Mouse (Mus musculus) MEL (cell line): ENCODE results near the gene Crbn. TPM values are rescaled to one million over a fixed set of nuclear protein-coding genes. Genes with fewer than 3 reads are reported as not detected.

Experiments used
- DNase-seq: peaks from one replicate; pipeline ENCODE4 v3.0.0; 2011; ENCODE audit warnings: low read depth, low spot score
- H3K27ac ChIP-seq: 2 replicates; pipeline ENCODE4 v1.5.1; 2012; ENCODE audit warnings: low read depth, mild to moderate bottlenecking, control low read depth, low read length, moderate library complexity; ENCODE audit not compliant: control insufficient read depth
- H3K27me3 ChIP-seq, 2 experiments: fragments of 150-350 bp in 1 of 2; sonication (generic) in 1 of 2; 2 replicates each; pipeline ENCODE4 v1.6.1; 2012; ENCODE audit warnings: low read length in 2 of 2, mild to moderate bottlenecking in 2 of 2, improper control_type of control experiment in 1 of 2, moderate library complexity in 1 of 2; ENCODE audit not compliant: insufficient read depth in 2 of 2, control insufficient read depth in 1 of 2
- H3K36me3 ChIP-seq, 2 experiments: 2 replicates each; pipeline ENCODE4 v1.6.1; 2012 to 2014; ENCODE audit warnings: low read length in 2 of 2, improper control_type of control experiment in 1 of 2, inconsistent platforms in 1 of 2, mild to moderate bottlenecking in 1 of 2; ENCODE audit not compliant: insufficient read depth in 2 of 2, control insufficient read depth in 1 of 2
- H3K4me1 ChIP-seq, 2 experiments: fragments of 150-350 bp in 1 of 2; sonication (generic) in 1 of 2; 2 replicates each; pipeline ENCODE4 v1.6.1; 2012; ENCODE audit warnings: low read length in 2 of 2, improper control_type of control experiment in 1 of 2, mild to moderate bottlenecking in 1 of 2; ENCODE audit not compliant: insufficient read depth in 2 of 2, control insufficient read depth in 1 of 2
- H3K4me3 ChIP-seq, 2 experiments: fragments of 150-350 bp in 1 of 2; sonication (generic) in 1 of 2; 2 replicates each; pipeline ENCODE4 v1.5.1; 2012; ENCODE audit warnings: low read depth in 2 of 2, low read length in 2 of 2, mild to moderate bottlenecking in 2 of 2, moderate library complexity in 2 of 2, control low read depth in 1 of 2, improper control_type of control experiment in 1 of 2; ENCODE audit not compliant: control insufficient read depth in 1 of 2, insufficient read depth in 1 of 2
- H3K79me2 ChIP-seq: 2 replicates; pipeline ENCODE4 v1.6.1; 2012; ENCODE audit warnings: mild to moderate bottlenecking, low read length, moderate library complexity; ENCODE audit not compliant: control insufficient read depth, poor library complexity, insufficient read depth
- H3K9ac ChIP-seq: 2 replicates; pipeline ENCODE4 v1.6.1; 2012; ENCODE audit warnings: low read depth, mild to moderate bottlenecking, control low read depth, low read length, moderate library complexity; ENCODE audit not compliant: control insufficient read depth, poor library complexity, severe bottlenecking
- H3K9me3 ChIP-seq: fragments of 150-350 bp; sonication (generic); replicated peaks from 2 replicates; pipeline ENCODE4 v1.6.1; 2012; ENCODE audit warnings: mild to moderate bottlenecking, low read length, improper control_type of control experiment, moderate library complexity; ENCODE audit not compliant: insufficient read depth
- ELF1 ChIP-seq: IDR thresholded peaks from 2 replicates; pipeline ENCODE4 v1.6.1; 2014; ENCODE audit warnings: low read depth, mild to moderate bottlenecking, inconsistent platforms, low read length, improper control_type of control experiment, moderate library complexity
- ETS1 ChIP-seq: IDR thresholded peaks from 2 replicates; pipeline ENCODE4 v1.6.1; 2012; ENCODE audit warnings: low read depth, mild to moderate bottlenecking, inconsistent platforms, low read length, improper control_type of control experiment, moderate library complexity
- GABPA ChIP-seq: IDR thresholded peaks from 2 replicates; pipeline ENCODE4 v1.6.1; 2012; ENCODE audit warnings: low read depth, mild to moderate bottlenecking, inconsistent platforms, low read length, improper control_type of control experiment, moderate library complexity
- GATA1 ChIP-seq: IDR thresholded peaks from 2 replicates; pipeline ENCODE4 v1.6.1; 2011; ENCODE audit warnings: low read depth, low read length, improper control_type of control experiment
- HCFC1 ChIP-seq: IDR thresholded peaks from 2 replicates; pipeline ENCODE4 v1.6.1; 2012; ENCODE audit warnings: low read depth, mild to moderate bottlenecking, inconsistent platforms, low read length, improper control_type of control experiment, moderate library complexity
- JUND ChIP-seq: IDR thresholded peaks from 2 replicates; pipeline ENCODE4 v1.6.1; 2011; ENCODE audit warnings: low read depth, mild to moderate bottlenecking, improper control_type of control experiment, low read length
- MAFK ChIP-seq: IDR thresholded peaks from 2 replicates; pipeline ENCODE4 v1.6.1; 2011; ENCODE audit warnings: low read depth, mild to moderate bottlenecking, low read length, improper control_type of control experiment, borderline replicate concordance
- MAZ ChIP-seq: IDR thresholded peaks from 2 replicates; pipeline ENCODE4 v1.6.1; 2012; ENCODE audit warnings: low read depth, mild to moderate bottlenecking, inconsistent platforms, low read length, improper control_type of control experiment
- MYB ChIP-seq: IDR thresholded peaks from 2 replicates; pipeline ENCODE4 v1.6.1; 2011; ENCODE audit warnings: mild to moderate bottlenecking, low read depth, low read length, improper control_type of control experiment
- NELFE ChIP-seq: IDR thresholded peaks from 2 replicates; pipeline ENCODE4 v1.6.1; 2011; ENCODE audit warnings: low read depth, low read length, improper control_type of control experiment
- POLR2AphosphoS2 ChIP-seq: IDR thresholded peaks from 2 replicates; pipeline ENCODE4 v1.6.1; 2011; ENCODE audit warnings: low read length, improper control_type of control experiment
- RAD21 ChIP-seq: IDR thresholded peaks from 2 replicates; pipeline ENCODE4 v1.6.1; 2011; ENCODE audit warnings: mild to moderate bottlenecking, low read depth, low read length, improper control_type of control experiment
- SMC3 ChIP-seq: IDR thresholded peaks from 2 replicates; pipeline ENCODE4 v1.6.1; 2011; ENCODE audit warnings: low read depth, low read length, improper control_type of control experiment
- USF2 ChIP-seq, 2 experiments: IDR thresholded peaks; 2 replicates each; pipeline ENCODE4 v1.6.1; 2011 to 2012; ENCODE audit warnings: improper control_type of control experiment in 2 of 2, low read length in 2 of 2, borderline replicate concordance in 1 of 2, inconsistent platforms in 1 of 2, low read depth in 1 of 2, mild to moderate bottlenecking in 1 of 2; ENCODE audit not compliant: insufficient read depth in 1 of 2
- ZNF384 ChIP-seq: IDR thresholded peaks from 2 replicates; pipeline ENCODE4 v1.6.1; 2012; ENCODE audit warnings: low read depth, mild to moderate bottlenecking, inconsistent platforms, low read length, improper control_type of control experiment
- polyA plus RNA-seq, 2 experiments: library from polyadenylated mRNA; stranded (reverse) in 1 of 2; unstranded in 1 of 2; fragments of >175 nt in 1 of 2; fragments of >200 nt in 1 of 2; gene quantifications; 2 replicates each; pipeline versions ENCODE4 v1.2.1 to v1.2.4; 2012; ENCODE audit warnings: low replicate concordance in 2 of 2, low read depth in 1 of 2; ENCODE audit not compliant: insufficient read length in 2 of 2, insufficient read depth in 1 of 2, missing spikeins in 1 of 2
- total RNA-seq: library from RNA; depleted of rRNA; stranded (reverse); fragments of 300-350 nt; gene quantifications from 2 replicates; pipeline ENCODE4 v1.2.3, GENCODE M21; 2012

Gene Crbn
- total and polyA plus RNA-seq, 3 experiments: 17.0 to 21.0 TPM; not detected in 1

- no peak for TF ChIP-seq MAFK
- TF ChIP-seq NELFE: no peak
Measured at GRCm38 (mm10) chr6:106748887-106749388, 50.9 kb downstream of the Crbn start, which contains the start of gene Il5ra (continued).

- Histone ChIP-seq H3K9ac (no peak overlapping the region), H3K36me3 (peaks cover 0 to 3% of the 10 kb centered on the region in 2 experiments; a peak in 2 of 4 replicates), H3K27me3 (no peaks in the 10 kb centered on the region; a peak in 1 of 4 replicates), H3K4me3 (no peak overlapping the region), H3K27ac (no peak overlapping the region), H3K4me1 (peaks cover 4 to 14% of the 10 kb centered on the region in 2 experiments; a peak in 3 of 4 replicates), H3K79me2 (no peaks in the 10 kb centered on the region), H3K9me3 (no peaks in the 10 kb centered on the region)
- TF ChIP-seq ETS1: no peak
- no peak for TF ChIP-seq ELF1
- no peak for TF ChIP-seq POLR2AphosphoS2
- DNase-seq: no peak
Measured at GRCm38 (mm10) chr6:106747804-106748203, 52.1 kb downstream of the Crbn start.

DNA sequence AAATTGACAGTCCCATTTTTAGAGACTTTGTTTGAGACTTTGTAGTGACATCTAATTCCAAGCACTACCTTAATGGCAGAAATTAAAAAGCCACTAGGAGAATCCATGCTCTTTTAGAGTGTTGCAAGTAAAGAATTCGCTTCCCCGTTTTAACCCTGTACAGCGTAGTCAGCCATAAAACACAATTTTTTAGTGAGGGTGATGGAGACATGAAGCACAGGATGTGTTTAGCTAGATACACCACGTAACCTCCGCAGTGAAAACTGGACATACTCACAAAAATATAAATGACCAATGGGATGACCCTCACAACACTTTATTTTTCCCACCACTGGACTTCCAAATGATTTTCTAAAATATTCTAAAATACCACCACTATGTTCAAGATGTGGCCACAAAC lies 52.6 kb downstream of the Crbn start:
- DNase-seq: no peak
- Histone ChIP-seq H3K36me3 (peaks cover 0 to 3% of the 10 kb centered on the region in 2 experiments; a peak in 2 of 4 replicates), H3K79me2 (no peaks in the 10 kb centered on the region), H3K27ac (no peak overlapping the region), H3K9me3 (no peaks in the 10 kb centered on the region), H3K27me3 (no peaks in the 10 kb centered on the region; a peak in 1 of 4 replicates), H3K9ac (no peak overlapping the region), H3K4me3 (no peak overlapping the region), H3K4me1 (peaks cover 4 to 14% of the 10 kb centered on the region in 2 experiments; a peak in 3 of 4 replicates)
- TF ChIP-seq MYB: no peak
- no peak for TF ChIP-seq ZNF384
- no peak for TF ChIP-seq USF2 (IDR thresholded peaks at IDR 0.05; ENCODE audit: borderline replicate concordance in 1 of 2, insufficient read depth in 1 of 2, low read depth in 1 of 2, low read length in 2 of 2)
- TF ChIP-seq POLR2AphosphoS2: no peak
- TF ChIP-seq HCFC1: no peak
- TF ChIP-seq RAD21: no peak

GRCm38 (mm10) chr6:106745673-106746394 lies 54.0 kb downstream of the Crbn start:
- peaks cover 0 to 3% of the 10 kb centered on the region in 2 experiments; a peak in 2 of 4 replicates for H3K36me3 ChIP-seq
- TF ChIP-seq SMC3: no peak
- no peak for TF ChIP-seq MAZ
- no peak for TF ChIP-seq GATA1
- TF ChIP-seq GABPA: no peak
- no peak for TF ChIP-seq JUND
- peak; percentile 47 for TF ChIP-seq ZNF384
- H3K9me3 ChIP-seq: no peaks in the 10 kb centered on the region
- H3K27ac ChIP-seq: no peak overlapping the region
- H3K9ac ChIP-seq: no peak overlapping the region
- H3K4me3 ChIP-seq: no peak overlapping the region
- no peak for DNase-seq
- H3K4me1 ChIP-seq: peaks cover 4 to 14% of the 10 kb centered on the region in 2 experiments; a peak in 3 of 4 replicates
- no peaks in the 10 kb centered on the region for H3K27me3 ChIP-seq
- H3K79me2 ChIP-seq: no peaks in the 10 kb centered on the region
